Mouse (Mus musculus) thymus, adult 2 months (tissue): ENCODE results near the gene Cryl1.

Experiments
- CTCF ChIP-seq: fragments of 200-500 bp; IDR thresholded peaks from 2 replicates; pipeline ENCODE4 v1.5.1; 2012; ENCODE audit warnings: mild to moderate bottlenecking, control low read depth, low read length, moderate library complexity, borderline replicate concordance; ENCODE audit not compliant: control insufficient read depth, poor library complexity, insufficient read depth; ENCODE audit errors: extremely low read depth
- POLR2A ChIP-seq: fragments of 200-500 bp; IDR thresholded peaks from 2 replicates; pipeline ENCODE4 v1.6.1; 2012; ENCODE audit warnings: mild to moderate bottlenecking, low read length, control low read depth, moderate library complexity; ENCODE audit not compliant: control insufficient read depth, poor library complexity, insufficient read depth; ENCODE audit errors: extremely low read depth

- no peak for TF ChIP-seq POLR2A
- TF ChIP-seq CTCF = no peak
Measured at GRCm38 (mm10) chr14:57409106-57409505, 10.8 kb upstream of the Cryl1 start.
